Mouse (Mus musculus): Measurements from ENCODE around the gene Lin7a.

- TF ChIP-seq CTCF (IDR thresholded peaks at IDR 0.05; ENCODE audit: insufficient read depth, low read depth, low read length) (no peak), POLR2A (IDR thresholded peaks at IDR 0.05; ENCODE audit: insufficient read depth, low read depth, low read length) (no peak)
Measured at GRCm38 (mm10) chr10:107361546-107361945, 90.1 kb downstream of the Lin7a start.

Measured in olfactory bulb, adult 2 months (tissue).